Mouse (Mus musculus) layer of hippocampus, adult 2 months (tissue): ENCODE data around the gene Smc3. TPM values are rescaled to one million over a fixed set of nuclear protein-coding genes. Genes with fewer than 3 reads are reported as not detected.
"Not testable (repeated sequence)": the region's sequence is repeated elsewhere in the genome, so short reads cannot be mapped to it uniquely, and the experiment has no call there.

Source experiments
- DNase-seq, 2 experiments: peaks; one replicate each; pipeline ENCODE4 v3.0.0; 2022; ENCODE audit warnings: low spot score in 2 of 2
- H3K27ac ChIP-seq: fragments of 200-600 bp; 2 replicates; pipeline ENCODE4 v1.8.1; 2022
- H3K4me3 ChIP-seq: fragments of 200-600 bp; 2 replicates; pipeline ENCODE4 v1.8.1; 2022; ENCODE audit warnings: mild to moderate bottlenecking
- CTCF ChIP-seq: fragments of 200-600 bp; conservative IDR thresholded peaks from 2 replicates; pipeline ENCODE4 v1.8.1; 2022; ENCODE audit warnings: antibody characterized with exemption, mild to moderate bottlenecking, moderate library complexity
- total RNA-seq, 2 experiments: library from RNA; stranded (reverse); gene quantifications; 2 replicates each; pipeline ENCODE4 v1.2.3; 2021

Gene Smc3
- total RNA-seq, 2 experiments from 2014 or later: 44.7 to 49.4 TPM

DNA sequence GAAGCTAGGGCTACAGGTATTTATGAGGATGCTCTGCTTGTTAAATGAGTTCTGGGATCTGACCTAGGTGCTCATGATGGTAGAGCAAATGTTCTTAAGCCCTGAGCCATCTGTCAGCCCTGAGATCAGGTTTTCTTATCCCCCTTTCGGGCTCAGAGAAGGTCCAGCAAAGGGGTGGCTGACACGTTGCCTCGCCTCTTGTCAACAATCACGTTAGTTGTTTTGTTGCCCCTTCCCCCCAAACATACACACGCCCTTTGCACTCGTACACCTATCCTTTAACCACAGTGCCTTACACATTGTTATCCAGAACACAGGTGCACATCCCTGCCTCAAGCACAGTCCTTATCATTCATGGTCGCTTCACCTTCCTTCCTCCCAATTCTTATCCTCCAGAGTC, 50.7 kb downstream of the Smc3 start:
- no peak for DNase-seq
- Histone ChIP-seq H3K4me3 (no peak overlapping the region), H3K27ac (no peak overlapping the region)
- TF ChIP-seq CTCF: no peak

DNA sequence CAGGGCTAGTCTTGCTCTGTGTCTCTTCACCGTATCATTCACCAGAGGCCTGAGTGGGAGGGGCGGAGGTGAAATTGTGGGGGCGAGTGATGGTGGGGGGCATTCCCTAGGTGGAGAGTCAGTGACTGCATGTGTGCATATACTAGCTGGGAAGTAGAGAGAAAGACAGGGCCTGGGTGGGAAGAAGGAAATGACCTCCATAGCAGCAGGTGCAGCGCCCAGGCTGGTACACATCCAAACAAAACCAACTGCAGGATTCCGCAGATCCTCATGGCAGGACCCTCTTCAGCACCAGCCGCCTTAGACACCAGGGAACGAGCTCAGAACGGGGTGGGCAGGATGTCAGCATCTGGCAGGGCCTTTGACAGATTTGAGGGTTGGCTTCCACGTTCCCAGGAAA, 52.1 kb downstream of the Smc3 start:
- Histone ChIP-seq H3K27ac (no peak overlapping the region), H3K4me3 (no peak overlapping the region)
- no peak for DNase-seq
- no peak for TF ChIP-seq CTCF

DNA sequence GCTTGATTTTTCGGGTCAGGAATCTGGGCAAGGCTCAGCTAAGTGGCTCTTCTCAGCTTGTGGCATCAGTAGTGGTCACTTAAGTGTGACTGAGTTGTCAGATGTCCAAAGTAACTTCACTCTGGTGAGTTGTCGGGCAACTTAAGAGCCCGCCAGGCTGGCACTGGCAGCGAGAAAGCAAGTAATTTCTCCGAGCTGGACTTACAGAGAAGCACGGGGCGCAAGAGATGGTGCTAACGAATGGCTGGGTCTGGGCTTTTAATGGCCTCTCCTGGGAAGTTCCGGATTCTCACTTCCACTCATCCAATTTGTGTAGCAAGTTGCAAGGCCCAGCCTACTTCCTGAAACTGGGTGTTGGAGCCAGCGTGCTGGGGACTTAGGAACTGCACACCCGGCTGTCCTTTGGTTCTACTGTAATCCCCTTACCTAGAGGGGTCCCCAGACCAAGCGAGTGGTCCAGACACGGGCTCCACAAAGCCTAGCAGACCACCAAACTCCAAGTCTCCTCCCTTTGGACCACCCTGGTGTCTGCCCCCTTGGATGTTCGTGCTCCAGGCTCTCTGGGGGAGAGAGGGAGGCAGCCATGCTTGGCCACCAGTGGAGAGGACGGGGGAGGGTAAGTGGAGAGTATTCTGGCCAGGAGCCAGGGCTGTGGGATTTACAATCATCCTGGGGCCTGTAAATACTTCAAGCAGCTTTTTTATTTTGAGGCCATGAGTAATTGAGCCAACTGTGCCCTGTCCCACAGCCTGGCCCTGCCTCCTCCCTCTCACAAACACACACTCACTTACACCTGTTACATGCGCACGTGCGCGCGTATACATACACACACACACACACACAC, 53.6 kb downstream of the Smc3 start:
- H3K27ac ChIP-seq: no peak overlapping the region
- TF ChIP-seq CTCF: no peak
- DNase-seq: no peak

DNA sequence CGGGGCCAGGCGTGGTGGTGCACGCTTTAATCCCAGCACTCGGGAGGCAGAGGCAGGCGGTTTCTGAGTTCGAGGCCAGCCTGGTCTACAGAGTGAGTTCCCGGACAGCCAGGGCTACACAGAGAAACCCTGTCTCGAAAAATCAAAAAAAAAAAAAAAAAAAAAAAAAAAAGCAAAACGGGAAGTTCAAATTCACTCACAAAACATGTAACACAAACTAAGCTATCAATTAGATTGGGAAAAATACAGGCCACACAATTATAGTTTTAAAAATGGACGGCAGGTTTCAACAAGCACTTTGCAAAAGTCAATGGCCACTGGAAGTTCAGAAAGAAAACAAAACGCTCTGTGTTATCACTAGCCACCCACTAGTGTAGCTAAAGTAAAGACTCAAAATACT, 56.2 kb downstream of the Smc3 start:
- H3K4me3 ChIP-seq, H3K27ac ChIP-seq, DNase-seq: not testable (repeated sequence)

More for the DNA sequence above, 53.6 kb downstream of the Smc3 start:
- H3K4me3 ChIP-seq: no peak overlapping the region

DNA sequence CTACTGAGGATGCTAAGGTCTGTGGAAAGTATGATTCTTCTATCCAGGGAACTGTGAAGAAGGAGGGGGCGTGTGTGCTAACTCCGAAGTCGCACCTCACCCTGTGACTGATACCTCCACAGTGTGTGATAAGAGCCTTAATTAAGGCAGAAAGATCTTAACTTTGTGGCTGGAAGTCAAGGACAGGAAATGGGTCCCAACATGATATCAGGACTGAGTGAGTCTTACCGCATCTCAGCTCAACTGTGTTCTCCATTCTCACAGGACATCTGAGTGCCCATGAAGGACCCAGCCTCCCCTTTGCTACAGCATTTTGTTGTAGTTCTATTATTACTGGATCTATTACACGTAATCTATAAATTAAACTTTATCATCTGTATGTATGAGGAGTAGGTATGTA, 57.2 kb downstream of the Smc3 start:
- no peak overlapping the region for H3K4me3 ChIP-seq
- DNase-seq: no peak
- no peak overlapping the region for H3K27ac ChIP-seq
- no peak for TF ChIP-seq CTCF

DNA sequence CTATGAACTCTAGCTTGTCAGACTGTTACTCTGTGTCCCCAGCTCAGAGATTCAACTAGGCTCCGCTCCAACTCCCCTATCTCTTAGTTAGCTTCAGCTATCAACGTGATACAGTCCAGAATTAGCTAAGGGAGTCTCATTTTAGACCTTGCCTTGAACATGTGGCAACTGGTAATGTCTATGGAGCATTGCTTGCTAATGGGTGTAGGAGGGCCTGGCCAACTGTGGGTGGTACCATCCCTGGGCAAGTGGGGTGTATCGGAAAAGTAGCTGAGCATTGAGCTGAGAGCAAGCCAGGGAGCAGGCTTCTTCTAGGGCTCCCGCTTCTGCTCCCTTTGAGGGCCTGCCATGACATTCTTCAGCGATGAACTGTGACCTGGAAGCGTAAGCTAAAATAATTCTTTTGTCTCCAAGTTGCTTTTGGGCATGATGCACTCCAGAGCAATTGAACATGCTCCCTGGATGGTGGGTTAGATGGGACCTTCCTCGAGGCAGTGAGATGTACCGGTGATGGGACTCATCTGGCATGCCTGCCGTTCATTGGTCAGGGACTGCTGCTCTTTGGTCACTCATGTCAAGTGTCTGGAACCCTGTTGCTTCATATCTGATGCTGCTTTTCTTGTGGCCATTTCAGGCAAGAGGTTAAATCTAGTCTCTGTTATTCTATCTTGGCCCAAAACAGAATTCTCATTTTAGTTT, 60.7 kb downstream of the Smc3 start:
- Histone ChIP-seq H3K4me3 (no peak overlapping the region), H3K27ac (no peak overlapping the region)
- DNase-seq: no peak
- no peak for TF ChIP-seq CTCF

DNA sequence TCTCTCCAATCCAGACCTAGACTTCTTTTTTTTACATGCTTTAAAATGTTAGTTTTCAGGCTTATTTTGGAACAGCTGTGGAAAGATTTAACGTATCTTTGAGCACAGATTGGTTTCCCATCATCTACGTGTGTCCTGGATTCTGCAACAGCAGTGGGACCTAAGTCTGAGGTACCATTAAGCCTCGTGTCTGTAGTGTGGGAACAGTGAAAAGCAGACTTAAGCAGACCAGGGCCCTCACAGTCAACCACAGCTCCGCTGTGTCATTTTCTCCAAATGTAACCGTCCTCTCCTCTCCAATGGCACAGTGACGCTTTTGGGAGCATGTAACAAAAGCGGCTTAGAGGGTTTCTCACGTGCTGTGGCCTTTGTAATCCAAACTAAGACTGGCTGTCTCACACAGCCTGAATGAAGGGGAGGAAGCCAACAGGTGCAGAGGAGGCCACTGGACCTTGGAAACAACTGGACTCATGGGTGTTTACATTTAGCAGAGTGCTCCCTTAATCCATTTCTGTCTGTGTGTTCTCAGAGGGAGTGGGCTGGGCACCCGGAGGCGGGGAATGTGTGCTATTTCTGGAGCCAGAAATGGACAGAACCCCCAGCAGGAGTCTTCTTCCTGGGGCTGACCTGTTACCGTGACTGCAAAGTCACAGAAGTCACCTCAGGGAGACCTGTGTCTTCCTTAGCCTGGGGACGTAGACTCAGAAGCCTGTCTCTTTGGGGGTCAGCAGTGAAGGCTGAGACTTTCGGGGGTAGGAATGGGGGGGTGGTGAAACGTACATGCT, 61.9 kb downstream of the Smc3 start:
- Histone ChIP-seq H3K27ac (no peak overlapping the region), H3K4me3 (no peak overlapping the region)
- no peak for TF ChIP-seq CTCF
- no peak for DNase-seq

DNA sequence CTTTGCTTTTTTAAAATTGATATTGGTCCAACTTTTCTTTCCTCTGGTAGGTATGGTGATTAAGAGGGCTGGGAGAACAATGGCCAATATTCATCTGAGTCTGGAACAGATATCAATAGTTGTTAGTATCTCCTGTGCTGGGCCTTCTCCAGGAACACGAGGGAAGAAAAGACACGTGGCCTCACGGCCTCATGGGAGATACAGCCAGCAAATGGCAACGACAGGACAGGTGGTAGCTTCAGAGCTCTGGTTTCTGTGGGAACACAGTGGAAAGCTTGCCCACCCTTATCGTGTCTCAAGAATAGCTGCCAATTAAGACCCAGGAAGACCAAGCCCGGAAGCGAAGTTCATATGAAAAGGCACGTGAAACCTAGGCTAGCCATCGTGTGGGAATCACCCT, 64.6 kb downstream of the Smc3 start:
- Histone ChIP-seq H3K4me3 (no peak overlapping the region), H3K27ac (no peak overlapping the region)
- no peak for TF ChIP-seq CTCF
- no peak for DNase-seq

DNA sequence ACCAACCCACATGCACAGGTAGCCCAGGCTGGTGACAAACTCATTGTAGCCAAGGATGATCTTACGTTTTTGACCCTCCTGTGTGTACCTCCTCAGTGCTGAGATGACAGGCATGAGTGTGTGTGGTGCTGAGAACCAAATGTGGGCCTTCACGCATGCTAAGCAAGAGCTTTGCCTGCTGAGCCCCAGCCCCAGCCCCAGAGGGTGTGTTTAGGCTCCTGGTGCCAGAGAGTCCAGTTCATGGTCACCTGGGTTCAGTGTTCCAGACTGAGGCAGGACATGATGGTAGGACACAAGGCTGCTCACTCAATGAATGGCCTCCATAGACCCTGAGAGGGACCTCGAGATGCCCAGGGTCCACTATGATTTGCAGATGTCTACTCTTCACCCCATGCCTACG, 65.2 kb downstream of the Smc3 start:
- H3K27ac ChIP-seq: no peak overlapping the region
- no peak overlapping the region for H3K4me3 ChIP-seq
- TF ChIP-seq CTCF: no peak
- DNase-seq: no peak

DNA sequence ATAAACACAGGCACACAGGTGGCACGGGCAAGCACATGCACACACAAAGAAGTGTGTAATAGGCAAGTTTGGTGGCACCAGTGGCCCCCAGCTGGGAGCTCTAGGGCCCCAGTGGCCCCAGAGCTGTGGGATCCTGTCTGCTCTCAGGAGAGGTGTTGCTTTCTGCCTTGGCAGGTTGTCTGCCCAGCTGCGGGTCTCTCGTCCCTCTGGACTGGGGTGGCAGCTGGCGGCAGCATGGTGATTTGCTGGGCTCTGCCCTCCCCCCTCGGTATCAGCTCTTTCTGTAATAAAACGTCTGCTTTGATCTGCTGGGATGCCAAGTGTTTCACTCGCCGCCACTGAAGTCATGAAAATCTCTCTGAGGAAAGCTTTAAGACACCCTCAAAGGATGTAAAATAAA, 66.5 kb downstream of the Smc3 start:
- no peak for DNase-seq
- H3K27ac ChIP-seq: no peak overlapping the region
- no peak for TF ChIP-seq CTCF
- H3K4me3 ChIP-seq: no peak overlapping the region

DNA sequence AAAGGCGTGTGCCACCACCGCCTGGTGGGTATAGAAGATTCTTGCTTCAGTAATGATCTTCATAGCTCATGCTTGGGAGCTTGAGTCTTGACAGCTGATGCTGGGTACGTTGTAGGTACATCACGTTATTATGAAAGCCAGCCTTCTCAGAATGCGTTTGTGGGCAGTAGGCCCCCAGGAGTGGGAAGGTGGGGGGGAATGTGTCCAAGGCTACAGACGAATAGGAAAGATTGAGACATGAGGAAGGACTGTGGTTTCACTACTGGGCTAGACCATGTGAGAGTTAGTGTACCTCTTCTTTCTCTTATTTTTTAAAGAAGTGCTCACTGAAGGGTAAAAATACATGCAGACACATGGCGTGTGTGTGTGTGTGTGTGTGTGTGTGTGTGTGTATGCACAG, 68.6 kb downstream of the Smc3 start:
- no peak overlapping the region for H3K4me3 ChIP-seq
- H3K27ac ChIP-seq: no peak overlapping the region
- no peak for DNase-seq
- no peak for TF ChIP-seq CTCF

DNA sequence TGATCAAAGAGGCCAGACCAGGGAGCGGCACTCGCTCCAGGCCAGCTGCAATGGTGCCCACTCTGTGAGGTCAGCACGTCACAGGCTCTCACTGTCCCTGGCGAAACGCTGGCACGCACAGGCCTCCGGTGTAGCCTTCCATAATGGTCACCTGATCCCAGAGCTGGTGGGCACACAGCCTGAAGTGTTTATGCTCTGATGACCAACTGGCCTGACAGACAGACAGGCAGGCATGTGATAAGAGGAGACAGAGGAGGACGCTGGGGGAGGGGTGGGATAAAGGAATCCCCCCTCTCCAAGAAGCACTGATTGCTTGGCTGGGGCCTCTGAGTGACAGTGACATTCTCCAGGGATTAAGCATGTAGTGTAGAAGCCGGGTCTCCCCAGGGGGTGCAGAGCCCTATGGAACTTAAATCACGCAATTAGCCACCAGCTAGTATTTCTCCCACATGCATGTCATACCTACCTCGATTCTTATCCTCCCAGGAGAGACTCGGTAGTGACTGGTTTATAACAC, 70.5 kb downstream of the Smc3 start:
- no peak overlapping the region for H3K27ac ChIP-seq
- TF ChIP-seq CTCF: no peak
- no peak for DNase-seq
- no peak overlapping the region for H3K4me3 ChIP-seq

DNA sequence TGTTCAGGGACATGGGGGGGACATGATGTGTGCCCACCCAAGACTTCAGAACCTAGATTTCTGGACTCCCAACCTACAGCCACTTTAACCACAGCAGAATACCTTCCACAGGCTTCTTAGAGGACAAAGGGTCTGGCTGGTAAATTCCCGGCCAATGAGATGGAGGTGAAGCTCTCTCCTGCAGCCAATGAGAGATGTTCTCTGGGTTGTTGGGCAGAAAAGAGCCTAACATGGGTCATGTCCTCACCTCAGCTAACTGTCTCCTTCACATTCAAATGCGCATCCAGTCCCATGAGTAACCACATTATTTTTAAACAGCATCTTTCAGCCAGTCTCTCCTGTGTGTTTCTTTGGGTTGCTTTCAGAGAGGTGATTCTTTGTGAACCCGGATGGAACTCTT, 71.2 kb downstream of the Smc3 start:
- H3K4me3 ChIP-seq: no peak overlapping the region
- H3K27ac ChIP-seq: no peak overlapping the region
- no peak for DNase-seq
- TF ChIP-seq CTCF: no peak
